Mouse (Mus musculus) neutrophil, adult 5-6 weeks (primary cell): ENCODE data around the gene Kansl2. TPM values are rescaled to one million over a fixed set of nuclear protein-coding genes. Genes with fewer than 3 reads are reported as not detected.
A peak's percentile ranks its signal among the peaks of the same experiment; 100 is the strongest.

ENCODE experiments used
- ATAC-seq: fragments of 151-379, 151-347 bp; 2 replicates; pipeline ENCODE4 v1.8.0; 2017; ENCODE audit warnings: mild to moderate bottlenecking, moderate TSS enrichment; ENCODE audit not compliant: insufficient number of reproducible peaks, poor library complexity, low FRiP score, severe bottlenecking; ENCODE audit errors: extremely low read depth
- total RNA-seq: library from RNA; stranded (forward); fragments of 200-1000 nt; gene quantifications from 2 replicates; pipeline ENCODE4 v1.2.3, GENCODE M21; 2017

The Kansl2 gene
- total RNA-seq, 1 experiment from 2014 or later, result 42.1 TPM

GRCm38 (mm10) chr15:98509387-98509786 is 24.7 kb downstream of the Kansl2 start:
- no peak for ATAC-seq

- ATAC-seq, result no peak
Measured at GRCm38 (mm10) chr15:98507321-98507720, 26.7 kb downstream of the Kansl2 start.

GRCm38 (mm10) chr15:98506253-98506957 is 27.7 kb downstream of the Kansl2 start:
- ATAC-seq, result no peak

GRCm38 (mm10) chr15:98504514-98504913 is 29.6 kb downstream of the Kansl2 start:
- ATAC-seq, result peak; percentile 76

- ATAC-seq, result no peak
Measured at GRCm38 (mm10) chr15:98503317-98503716, 30.7 kb downstream of the Kansl2 start.

GRCm38 (mm10) chr15:98497631-98498030 is 36.4 kb downstream of the Kansl2 start:
- ATAC-seq, result no peak

- ATAC-seq, result no peak
Measured at GRCm38 (mm10) chr15:98492102-98492501, 42.0 kb downstream of the Kansl2 start, which contains the start of gene Olfr279. Gene Olfr279, plus strand, starts transcription at chr15:98492402.

- no peak for ATAC-seq
Measured at GRCm38 (mm10) chr15:98491332-98491731, 42.7 kb downstream of the Kansl2 start.

- ATAC-seq, result no peak
Measured at GRCm38 (mm10) chr15:98486433-98487021, 47.5 kb downstream of the Kansl2 start.

- ATAC-seq, result peak; percentile 85
Measured at GRCm38 (mm10) chr15:98483907-98484886, 49.9 kb downstream of the Kansl2 start.

- ATAC-seq, result no peak
Measured at GRCm38 (mm10) chr15:98482701-98483100, 51.4 kb downstream of the Kansl2 start, which contains the start of gene Lalba. Gene Lalba, minus strand, starts transcription at chr15:98482721.

- no peak for ATAC-seq
Measured at GRCm38 (mm10) chr15:98479568-98480102, 54.4 kb downstream of the Kansl2 start.

GRCm38 (mm10) chr15:98476281-98476680 is 57.8 kb downstream of the Kansl2 start:
- ATAC-seq, result no peak

GRCm38 (mm10) chr15:98475382-98475781 is 58.7 kb downstream of the Kansl2 start:
- ATAC-seq, result peak; percentile 53

GRCm38 (mm10) chr15:98474958-98475357 is 59.1 kb downstream of the Kansl2 start:
- ATAC-seq, result no peak

- no peak for ATAC-seq
Measured at GRCm38 (mm10) chr15:98471539-98471938, 62.5 kb downstream of the Kansl2 start.

GRCm38 (mm10) chr15:98469596-98469995 is 64.5 kb downstream of the Kansl2 start, which contains the start of gene OR5BS1P:
Gene OR5BS1P, plus strand, starts transcription at chr15:98469896.
- no peak for ATAC-seq
